Mouse (Mus musculus) brain, adult 2 months (tissue): Measurements from ENCODE around the gene Stn1.

Source experiments
- DNase-seq: peaks from one replicate; pipeline ENCODE4 v3.0.0; 2011; ENCODE audit warnings: low read depth, low spot score

The Stn1 gene

GRCm38 (mm10) chr19:47483346-47483745, 54.0 kb downstream of the Stn1 start:
- DNase-seq: no peak

- no peak for DNase-seq
Measured at GRCm38 (mm10) chr19:47473453-47473852, 63.9 kb downstream of the Stn1 start.

GRCm38 (mm10) chr19:47472881-47473400, 64.4 kb downstream of the Stn1 start:
- DNase-seq: no peak

GRCm38 (mm10) chr19:47471808-47472207, 65.5 kb downstream of the Stn1 start:
- DNase-seq: no peak

GRCm38 (mm10) chr19:47468750-47469149, 68.6 kb downstream of the Stn1 start:
- DNase-seq: no peak

DNA sequence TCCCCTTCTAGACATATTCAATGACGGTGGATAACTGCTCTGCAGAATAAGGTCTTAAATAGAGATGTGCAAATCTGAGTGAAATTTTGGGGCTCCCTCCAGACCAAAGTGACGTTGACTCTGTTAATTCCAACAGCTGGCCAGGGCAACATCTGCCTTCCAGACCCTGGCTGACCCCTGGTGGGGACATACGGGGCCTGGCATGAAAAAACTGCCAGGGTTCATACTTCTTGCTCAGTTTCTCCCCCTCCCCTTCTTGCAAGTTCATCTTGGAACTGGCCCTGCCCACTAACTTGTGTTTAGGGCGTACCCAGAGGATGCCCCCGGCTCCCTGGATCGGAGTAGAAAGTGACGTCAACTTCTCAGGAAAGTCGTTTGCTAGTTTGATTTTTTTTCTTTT, 70.5 kb downstream of the Stn1 start:
- no peak for DNase-seq

- no peak for DNase-seq
Measured at GRCm38 (mm10) chr19:47465467-47465866, 71.8 kb downstream of the Stn1 start.

DNA sequence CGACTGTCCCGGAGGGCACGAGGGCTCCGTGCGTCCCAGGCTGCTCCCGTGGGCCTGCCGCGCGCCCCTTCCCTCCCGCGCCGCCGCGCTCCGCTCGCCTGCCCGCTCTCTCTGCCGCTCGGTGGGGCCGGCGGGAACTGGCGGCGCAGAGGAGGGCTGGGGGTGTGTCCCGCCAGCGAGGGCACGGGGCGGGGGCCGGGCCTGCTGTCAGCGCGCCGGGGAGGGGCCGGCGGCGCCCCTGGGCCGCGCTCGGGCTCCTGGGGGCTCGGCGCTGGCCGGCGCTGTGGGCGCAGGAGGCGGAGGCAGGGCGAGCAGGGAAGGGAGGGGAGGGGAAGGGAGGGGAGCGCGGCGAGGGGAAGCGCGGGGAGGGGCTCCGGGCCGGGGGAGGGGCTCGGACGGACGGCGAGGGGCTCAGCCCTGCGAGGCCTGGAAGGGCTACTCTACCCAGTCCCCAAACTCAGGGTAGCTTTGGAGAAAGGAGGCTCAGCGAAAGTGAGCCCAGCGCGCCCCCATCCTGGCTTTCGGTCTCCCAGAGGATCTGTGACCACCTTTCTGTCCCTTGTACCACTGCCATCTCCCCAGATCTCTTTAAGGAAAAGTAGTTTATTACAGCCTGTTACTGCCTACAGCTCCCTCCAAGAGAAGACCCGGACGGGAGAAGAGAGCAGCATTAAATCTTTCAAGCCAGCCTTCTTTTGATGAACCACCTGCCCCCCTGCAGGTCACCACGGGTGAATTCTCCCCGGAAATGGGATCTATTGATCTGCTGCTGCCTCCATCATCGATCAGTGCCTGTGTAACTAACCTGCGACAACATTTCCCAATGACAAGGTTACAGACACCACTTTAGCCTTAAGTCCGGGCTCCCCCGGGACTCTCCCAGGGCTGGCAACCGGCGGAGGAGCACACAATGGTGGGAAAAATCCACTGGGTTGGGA, 72.7 kb downstream of the Stn1 start, which contains the start of gene Sh3pxd2a:
Gene Sh3pxd2a, minus strand, starts transcription at position 98 of the 938 bp plus-strand sequence.
- DNase-seq: no peak

- peak; percentile 70 for DNase-seq
Measured at GRCm38 (mm10) chr19:47463636-47464303, 73.5 kb downstream of the Stn1 start.

DNA sequence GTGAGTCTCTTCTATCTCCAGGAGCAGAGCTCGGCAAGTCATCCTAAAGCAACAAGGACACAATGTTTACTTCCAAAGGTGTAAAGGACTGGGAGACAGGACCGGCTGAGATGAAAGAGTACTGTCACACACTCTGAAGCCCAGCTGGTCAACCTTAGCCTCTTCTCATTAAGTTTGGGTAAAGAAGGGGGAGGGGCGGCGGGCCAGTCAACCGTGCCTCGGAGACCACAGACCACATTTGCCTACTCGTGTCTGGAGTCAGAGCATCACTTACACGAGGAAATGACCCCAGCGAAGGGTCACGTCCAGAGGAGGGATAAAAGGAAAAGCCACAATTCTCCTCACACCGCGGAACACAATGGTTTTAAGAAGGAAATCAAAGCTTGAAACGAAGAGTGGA, 74.1 kb downstream of the Stn1 start:
- no peak for DNase-seq

- no peak for DNase-seq
Measured at GRCm38 (mm10) chr19:47462725-47463124, 74.6 kb downstream of the Stn1 start.

GRCm38 (mm10) chr19:47461838-47462237, 75.5 kb downstream of the Stn1 start:
- DNase-seq: no peak

- peak; percentile 57 for DNase-seq
Measured at GRCm38 (mm10) chr19:47461386-47461785, 75.9 kb downstream of the Stn1 start.

- no peak for DNase-seq
Measured at GRCm38 (mm10) chr19:47460120-47460960, 77.0 kb downstream of the Stn1 start.

GRCm38 (mm10) chr19:47459214-47459613, 78.1 kb downstream of the Stn1 start:
- DNase-seq: no peak

- DNase-seq: no peak
Measured at GRCm38 (mm10) chr19:47458504-47459161, 78.7 kb downstream of the Stn1 start.

GRCm38 (mm10) chr19:47457711-47458503, 79.4 kb downstream of the Stn1 start:
- no peak for DNase-seq

- no peak for DNase-seq
Measured at GRCm38 (mm10) chr19:47456021-47456420, 81.3 kb downstream of the Stn1 start.

DNA sequence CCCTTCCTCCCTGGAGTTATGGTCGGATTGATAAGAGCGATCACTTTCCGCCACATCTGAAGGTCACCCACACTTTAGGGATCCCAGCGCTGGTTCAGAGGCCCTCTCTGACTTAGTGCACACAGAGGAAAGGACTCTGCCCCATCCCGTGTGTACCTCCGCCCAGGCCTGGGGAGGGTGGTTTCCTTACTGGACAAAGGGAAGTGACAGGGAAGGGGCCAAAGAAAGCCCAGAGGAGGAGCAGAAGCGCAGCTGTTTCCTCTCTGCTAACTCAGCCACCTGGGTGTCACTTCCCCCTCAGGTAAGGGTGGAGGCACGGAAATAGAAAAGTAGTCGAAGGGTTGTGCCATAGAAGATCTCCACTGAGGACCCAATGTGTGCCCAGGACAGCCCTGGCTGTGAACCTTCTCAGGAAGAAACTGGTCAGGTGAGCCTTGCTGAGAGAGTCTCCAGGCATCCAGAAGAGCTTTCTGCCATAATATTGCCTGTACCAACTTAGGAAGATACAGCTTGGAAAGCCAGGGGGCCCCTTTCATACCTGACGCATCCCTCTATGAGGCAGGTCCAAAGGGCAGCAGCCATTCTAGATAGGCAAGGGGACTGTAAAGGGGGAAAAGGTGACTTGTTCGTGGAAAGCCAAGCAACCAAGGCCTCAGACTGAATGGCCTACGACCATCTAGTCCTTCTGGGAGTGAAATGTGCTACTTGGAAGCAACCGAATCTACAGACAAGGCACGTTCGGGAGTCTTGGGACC, 82.1 kb downstream of the Stn1 start:
- no peak for DNase-seq
